Mouse (Mus musculus) heart, adult 2 months (tissue): Measurements from ENCODE around the gene Wdr18. TPM values are rescaled to one million over a fixed set of nuclear protein-coding genes. Genes with fewer than 3 reads are reported as not detected.
A peak's percentile ranks its signal among the peaks of the same experiment; 100 is the strongest.

Source experiments
- DNase-seq, 2 experiments: peaks; one replicate each; pipeline ENCODE4 v3.0.0; 2021
- H3K27ac ChIP-seq: fragments of 200-600 bp; 2 replicates; pipeline ENCODE4 v1.8.1; 2022
- H3K27me3 ChIP-seq: fragments of 200-500 bp; 2 replicates; pipeline ENCODE4 v1.6.1; 2012; ENCODE audit warnings: mild to moderate bottlenecking, low read length, inconsistent platforms, mixed read lengths; ENCODE audit not compliant: control insufficient read depth, insufficient read depth
- H3K36me3 ChIP-seq: fragments of 200-500 bp; 2 replicates; pipeline ENCODE4 v1.6.1; 2012; ENCODE audit warnings: low read length, inconsistent platforms; ENCODE audit not compliant: control insufficient read depth, insufficient read depth
- H3K4me1 ChIP-seq: fragments of 200-500 bp; 2 replicates; pipeline ENCODE4 v1.6.1; 2011; ENCODE audit warnings: low read length; ENCODE audit not compliant: control insufficient read depth, insufficient read depth
- H3K4me3 ChIP-seq: fragments of 200-600 bp; 2 replicates; pipeline ENCODE4 v1.8.1; 2022
- H3K79me2 ChIP-seq: fragments of 200-500 bp; replicated peaks from 2 replicates; pipeline ENCODE4 v1.6.1; 2012; ENCODE audit warnings: mild to moderate bottlenecking, inconsistent platforms, low read length, moderate library complexity, mixed read lengths; ENCODE audit not compliant: control insufficient read depth, insufficient read depth
- H3K9ac ChIP-seq: fragments of 200-500 bp; 2 replicates; pipeline ENCODE4 v1.6.1; 2012; ENCODE audit warnings: low read depth, mild to moderate bottlenecking, control low read depth, inconsistent platforms, low read length, mixed read lengths
- CTCF ChIP-seq: fragments of 200-600 bp; IDR thresholded peaks from 2 replicates; pipeline ENCODE4 v1.8.1; 2022; ENCODE audit warnings: antibody characterized with exemption, mild to moderate bottlenecking, moderate library complexity
- EP300 ChIP-seq: fragments of 200-500 bp; IDR thresholded peaks from 2 replicates; pipeline ENCODE4 v1.6.1; 2011; ENCODE audit warnings: low read depth, low read length, control low read depth; ENCODE audit not compliant: insufficient read depth
- POLR2A ChIP-seq: fragments of 200-500 bp; IDR thresholded peaks from 2 replicates; pipeline ENCODE4 v1.6.1; 2011; ENCODE audit warnings: mild to moderate bottlenecking, low read depth, low read length, control low read depth; ENCODE audit not compliant: insufficient read depth
- WGBS: fragments of 180-500 bp; shearing (Covaris S2); methylation state at CpG from one replicate; pipeline ENCODE4 v1.1.7; 2018; 5-methylcytosine and 5-hydroxymethylcytosine counted together
- intact Hi-C: fragments of 180-260 bp; cut with DNase I; formaldehyde crosslinking; loops from one replicate; pipeline ENCODE4 v1.15.1; 2025
- polyA plus RNA-seq: library from polyadenylated mRNA; depleted of rRNA; stranded (reverse); fragments of >200 nt; gene quantifications from 2 replicates; pipeline ENCODE4 v1.2.3, GENCODE M21; 2012
- total RNA-seq, 2 experiments: library from RNA; stranded (reverse); gene quantifications; 2 replicates each; pipeline ENCODE4 v1.2.3; 2021

The Wdr18 gene
- total and polyA plus RNA-seq, 3 experiments = 27.8 to 32.2 (median 29.4) TPM

DNA sequence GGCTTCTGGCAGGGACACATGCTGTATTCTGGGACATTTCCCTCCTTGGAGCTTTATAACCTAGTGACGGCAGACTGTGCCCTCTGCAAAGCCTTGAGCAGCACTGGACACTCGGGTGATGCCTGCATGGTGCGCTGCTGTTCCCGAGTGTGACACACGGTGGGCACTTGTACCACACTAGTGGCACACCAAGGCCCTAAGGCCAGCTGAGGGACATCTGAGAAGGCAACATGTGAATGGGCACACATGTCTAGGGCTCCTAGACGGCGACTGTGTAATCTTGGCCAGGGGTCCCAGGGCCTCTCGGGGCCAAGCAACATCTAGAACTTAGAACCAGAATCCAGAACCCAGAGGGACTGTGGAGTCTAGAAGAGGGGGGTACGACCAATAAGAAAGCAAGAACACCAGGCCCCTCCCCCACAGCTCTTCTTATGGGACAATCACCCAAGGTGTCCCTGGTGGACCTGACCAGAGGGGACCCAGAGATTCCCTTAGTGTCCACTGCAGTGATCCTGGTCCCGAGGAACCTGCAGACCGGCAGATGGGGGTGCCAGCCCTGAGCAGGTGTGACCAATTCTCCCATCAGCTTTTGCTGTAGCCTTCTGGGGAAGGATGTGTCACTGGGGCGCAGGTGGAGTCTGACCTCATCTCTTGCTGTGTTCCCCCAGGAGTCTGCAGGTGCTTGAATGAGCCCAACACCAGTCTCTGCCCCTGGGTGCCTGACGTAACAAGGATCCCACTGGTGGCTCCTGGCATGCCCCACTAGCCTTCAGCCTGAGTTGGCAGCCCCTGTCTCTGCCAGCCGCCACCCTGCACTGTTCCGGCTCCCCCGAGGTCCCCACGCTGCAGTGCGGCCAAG is 29.8 kb upstream of the Wdr18 start:
- Histone ChIP-seq H3K9ac (no peak overlapping the region), H3K27me3 (no peaks in the 10 kb centered on the region), H3K79me2 (no peaks in the 10 kb centered on the region), H3K36me3 (no peaks in the 10 kb centered on the region), H3K27ac (no peak overlapping the region), H3K4me1 (peaks cover 25% of the 10 kb centered on the region), H3K4me3 (no peak overlapping the region)
- no peak for DNase-seq
- WGBS = 88% methylated on average over 18 of the region's 18 CpGs
- TF ChIP-seq POLR2A (no peak), EP300 (no peak), CTCF (no peak)
- intact Hi-C loops = loop anchor here (5.0 kb wide), 1 partner anchor 212 kb away; the partner anchor contains the start of gene Cbarp

GRCm38 (mm10) chr10:79930826-79931186 is 29.1 kb upstream of the Wdr18 start:
- Histone ChIP-seq H3K27ac (no peak overlapping the region), H3K4me1 (peaks cover 25% of the 10 kb centered on the region), H3K4me3 (no peak overlapping the region), H3K27me3 (no peaks in the 10 kb centered on the region), H3K79me2 (no peaks in the 10 kb centered on the region), H3K9ac (no peak overlapping the region), H3K36me3 (no peaks in the 10 kb centered on the region)
- WGBS = 96% methylated on average over 16 of the region's 16 CpGs
- no peak for TF ChIP-seq POLR2A
- TF ChIP-seq CTCF = no peak
- no peak for TF ChIP-seq EP300
- intact Hi-C loops = no loop called here
- no peak for DNase-seq

GRCm38 (mm10) chr10:79931797-79932196 is 28.2 kb upstream of the Wdr18 start:
- no peaks in the 10 kb centered on the region for H3K27me3 ChIP-seq
- H3K4me3 ChIP-seq = no peak overlapping the region
- no peaks in the 10 kb centered on the region for H3K36me3 ChIP-seq
- 88% methylated on average over 9 of the region's 9 CpGs for WGBS
- intact Hi-C loops = no loop called here
- TF ChIP-seq EP300 (no peak), CTCF (no peak), POLR2A (no peak)
- H3K4me1 ChIP-seq = peaks cover 29% of the 10 kb centered on the region
- no peak for DNase-seq
- H3K27ac ChIP-seq = no peak overlapping the region
- no peak overlapping the region for H3K9ac ChIP-seq
- H3K79me2 ChIP-seq = no peaks in the 10 kb centered on the region

DNA sequence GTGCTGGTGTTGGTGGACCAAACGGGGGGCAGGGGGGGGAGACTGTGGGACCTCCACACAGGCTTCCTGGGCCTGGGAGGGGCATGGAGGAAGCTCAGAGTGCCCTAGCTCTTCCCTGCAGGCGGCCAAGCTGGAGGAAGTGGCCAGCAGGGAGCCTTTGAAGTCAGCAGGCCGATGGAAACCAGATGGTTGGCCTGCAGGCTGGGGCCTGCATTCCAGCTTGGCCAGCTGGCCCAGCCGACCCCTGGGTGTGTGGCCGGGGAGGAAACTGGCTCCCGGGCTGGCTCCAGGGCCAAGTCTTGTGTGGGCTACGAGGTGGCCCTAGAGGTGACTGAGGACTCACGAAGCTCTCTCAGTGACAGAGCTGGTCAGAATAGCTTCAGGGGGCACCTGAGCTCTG is 27.2 kb upstream of the Wdr18 start:
- Histone ChIP-seq H3K27ac (peak overlapping the region; percentile 28), H3K79me2 (no peaks in the 10 kb centered on the region), H3K27me3 (no peaks in the 10 kb centered on the region), H3K4me3 (no peak overlapping the region), H3K36me3 (no peaks in the 10 kb centered on the region), H3K4me1 (peaks cover 31% of the 10 kb centered on the region), H3K9ac (no peak overlapping the region)
- intact Hi-C loops = no loop called here
- 26% methylated on average over 8 of the region's 8 CpGs for WGBS
- peak; percentile 79 to 85 for DNase-seq
- TF ChIP-seq CTCF (0 out of 2 replicates have a peak, but pooled peaks have one; percentile 2), EP300 (peak; percentile 73; the same call in 1 of the 2 replicates), POLR2A (no peak)

DNA sequence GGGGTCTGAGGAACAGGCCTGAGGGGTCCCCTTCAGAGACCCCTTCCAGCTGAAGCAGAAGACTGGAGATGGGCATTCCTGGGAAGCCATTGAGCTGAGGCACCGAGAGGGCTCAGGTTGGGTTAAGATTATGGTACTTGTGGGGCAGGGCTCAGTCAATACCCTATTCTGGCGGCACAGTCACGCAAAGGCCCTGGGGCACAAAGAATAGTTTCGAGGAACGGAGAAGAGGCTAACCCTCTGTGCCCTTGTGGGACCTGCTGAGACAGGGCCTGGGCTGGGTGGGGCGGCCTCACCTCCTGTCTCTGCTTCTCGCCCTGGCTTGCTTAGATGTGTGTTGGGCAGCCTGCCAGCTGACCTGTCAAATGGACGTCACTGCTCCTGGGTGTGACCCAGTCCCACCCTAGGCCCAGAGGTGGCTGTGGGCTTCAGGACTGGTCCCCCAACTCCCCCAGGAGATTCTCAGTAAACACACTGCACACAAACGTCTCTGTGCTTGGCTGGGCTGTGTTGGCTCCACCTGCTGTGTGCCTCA is 26.7 kb upstream of the Wdr18 start:
- DNase-seq = peak in 1 of 2 experiments; percentile 55
- Histone ChIP-seq H3K9ac (no peak overlapping the region), H3K79me2 (no peaks in the 10 kb centered on the region), H3K27ac (peak overlapping the region; percentile 28), H3K4me1 (peaks cover 31% of the 10 kb centered on the region), H3K36me3 (no peaks in the 10 kb centered on the region), H3K27me3 (no peaks in the 10 kb centered on the region), H3K4me3 (no peak overlapping the region)
- TF ChIP-seq EP300 = no peak
- no peak for TF ChIP-seq CTCF
- TF ChIP-seq POLR2A = no peak
- intact Hi-C loops = no loop called here
- WGBS = 53% methylated on average over 9 of the region's 9 CpGs

- no peaks in the 10 kb centered on the region for H3K36me3 ChIP-seq
- WGBS = 46% methylated on average over 6 of the region's 6 CpGs
- intact Hi-C loops = no loop called here
- no peaks in the 10 kb centered on the region for H3K79me2 ChIP-seq
- H3K27ac ChIP-seq = peak overlapping the region; percentile 53; the same call in 1 of the 2 replicates
- peaks cover 31% of the 10 kb centered on the region for H3K4me1 ChIP-seq
- TF ChIP-seq EP300 = no peak
- no peak for TF ChIP-seq CTCF
- no peak for TF ChIP-seq POLR2A
- no peaks in the 10 kb centered on the region for H3K27me3 ChIP-seq
- no peak overlapping the region for H3K9ac ChIP-seq
- H3K4me3 ChIP-seq = no peak overlapping the region
- DNase-seq = no peak
Measured at GRCm38 (mm10) chr10:79933861-79934260, 26.1 kb upstream of the Wdr18 start.
